Mouse (Mus musculus): Measurements from ENCODE around the gene Jak1. TPM values are rescaled to one million over a fixed set of nuclear protein-coding genes. Genes with fewer than 3 reads are reported as not detected.

The Jak1 gene
- total and polyA plus RNA-seq, 3 experiments: 37.3 to 41.9 TPM; not detected in 1

DNA sequence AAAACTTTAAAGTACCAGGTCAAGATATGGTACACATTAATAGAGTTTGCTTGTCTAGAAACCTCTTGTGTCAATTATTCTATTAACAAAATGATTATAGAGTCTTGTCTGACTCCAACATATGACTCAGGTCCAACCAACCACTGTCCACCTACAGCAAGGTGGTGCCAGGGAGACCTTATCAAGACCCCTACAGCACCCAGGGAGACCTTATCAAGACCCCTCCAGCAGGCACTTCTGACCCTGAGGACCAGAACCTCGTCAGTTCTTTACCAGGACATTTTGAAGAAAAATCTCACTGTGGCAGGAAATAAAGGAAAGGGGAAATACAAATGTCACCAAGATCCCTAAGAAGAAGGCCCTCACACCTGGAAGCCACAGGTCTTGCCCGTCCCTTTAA is 18.5 kb downstream of the Jak1 start:
- Histone ChIP-seq H3K27ac (ENCODE audit: control insufficient read depth, low read depth, low read length) (0 out of 2 replicates have a peak overlapping the region, but pooled peaks have one; percentile 4), H3K27me3 (ENCODE audit: control insufficient read depth in 1 of 2, insufficient read depth in 2 of 2, low read length in 2 of 2) (no peaks in the 10 kb centered on the region), H3K4me1 (ENCODE audit: control insufficient read depth in 1 of 2, insufficient read depth in 2 of 2, low read length in 2 of 2) (peaks cover 34 to 37% of the 10 kb centered on the region in 2 experiments), H3K9me3 (replicated peaks; ENCODE audit: insufficient read depth, low read length) (no peaks in the 10 kb centered on the region), H3K4me3 (ENCODE audit: control insufficient read depth in 1 of 2, insufficient read depth in 1 of 2, low read depth in 2 of 2, low read length in 2 of 2) (no peak overlapping the region), H3K9ac (ENCODE audit: control insufficient read depth, low read depth, low read length, poor library complexity, severe bottlenecking) (no peak overlapping the region), H3K79me2 (ENCODE audit: control insufficient read depth, insufficient read depth, low read length, poor library complexity) (peaks cover 38% of the 10 kb centered on the region), H3K36me3 (ENCODE audit: control insufficient read depth in 1 of 2, insufficient read depth in 2 of 2, low read length in 2 of 2) (peaks cover 0 to 58% of the 10 kb centered on the region in 2 experiments; a peak in 2 of 4 replicates)
- peak; percentile 30 for DNase-seq (ENCODE audit: low read depth, low spot score)
- TF ChIP-seq TAL1 (IDR thresholded peaks at IDR 0.05; ENCODE audit: low read length): peak; percentile 77
- TF ChIP-seq RCOR1 (IDR thresholded peaks at IDR 0.05; ENCODE audit: low read depth, low read length): 0 out of 2 replicates have a peak, but pooled peaks have one; percentile 14
- TF ChIP-seq EP300 (IDR thresholded peaks at IDR 0.05; ENCODE audit: low read depth in 1 of 2, low read length in 2 of 2): peak; percentile 71 to 76
- TF ChIP-seq ETS1 (IDR thresholded peaks at IDR 0.05; ENCODE audit: low read depth, low read length): 0 out of 2 replicates have a peak, but pooled peaks have one; percentile 25
- 0 out of 2 replicates have a peak, but pooled peaks have one; percentile 8 for TF ChIP-seq BHLHE40 (IDR thresholded peaks at IDR 0.05; ENCODE audit: borderline replicate concordance, low read depth, low read length)
- TF ChIP-seq GATA1 (IDR thresholded peaks at IDR 0.05; ENCODE audit: low read depth, low read length): peak; percentile 71
- no peak for TF ChIP-seq USF2 (IDR thresholded peaks at IDR 0.05; ENCODE audit: borderline replicate concordance in 1 of 2, insufficient read depth in 1 of 2, low read depth in 1 of 2, low read length in 2 of 2)
- TF ChIP-seq MXI1 (IDR thresholded peaks at IDR 0.05; ENCODE audit: low read depth, low read length): no peak
- peak; percentile 71 for TF ChIP-seq TCF12 (IDR thresholded peaks at IDR 0.05; ENCODE audit: low read depth, low read length)

- Histone ChIP-seq H3K27me3 (ENCODE audit: control insufficient read depth in 1 of 2, insufficient read depth in 2 of 2, low read length in 2 of 2) (no peaks in the 10 kb centered on the region), H3K9ac (ENCODE audit: control insufficient read depth, low read depth, low read length, poor library complexity, severe bottlenecking) (no peak overlapping the region), H3K79me2 (ENCODE audit: control insufficient read depth, insufficient read depth, low read length, poor library complexity) (peaks cover 32% of the 10 kb centered on the region), H3K27ac (ENCODE audit: control insufficient read depth, low read depth, low read length) (no peak overlapping the region), H3K9me3 (replicated peaks; ENCODE audit: insufficient read depth, low read length) (no peaks in the 10 kb centered on the region), H3K4me3 (ENCODE audit: control insufficient read depth in 1 of 2, insufficient read depth in 1 of 2, low read depth in 2 of 2, low read length in 2 of 2) (no peak overlapping the region), H3K4me1 (ENCODE audit: control insufficient read depth in 1 of 2, insufficient read depth in 2 of 2, low read length in 2 of 2) (peaks cover 24 to 30% of the 10 kb centered on the region in 2 experiments), H3K36me3 (ENCODE audit: control insufficient read depth in 1 of 2, insufficient read depth in 2 of 2, low read length in 2 of 2) (peaks cover 0 to 41% of the 10 kb centered on the region in 2 experiments; a peak in 2 of 4 replicates)
- peak; percentile 42 for DNase-seq (ENCODE audit: low read depth, low spot score)
- no peak for TF ChIP-seq HCFC1 (IDR thresholded peaks at IDR 0.05; ENCODE audit: low read depth, low read length)
- no peak for TF ChIP-seq MYC (IDR thresholded peaks at IDR 0.05; ENCODE audit: low read depth, low read length)
- no peak for TF ChIP-seq POLR2AphosphoS2 (IDR thresholded peaks at IDR 0.05; ENCODE audit: low read length)
- no peak for TF ChIP-seq MYB (IDR thresholded peaks at IDR 0.05; ENCODE audit: low read depth, low read length)
- TF ChIP-seq TCF12 (IDR thresholded peaks at IDR 0.05; ENCODE audit: low read depth, low read length): no peak
- TF ChIP-seq ZNF384 (IDR thresholded peaks at IDR 0.05; ENCODE audit: low read depth, low read length): no peak
These were observed 20.6 kb downstream of the Jak1 start for GRCm38 (mm10) chr4:101244257-101245011.
